Mouse (Mus musculus): Measurements from ENCODE around the gene Synm.

The Synm gene

DNA sequence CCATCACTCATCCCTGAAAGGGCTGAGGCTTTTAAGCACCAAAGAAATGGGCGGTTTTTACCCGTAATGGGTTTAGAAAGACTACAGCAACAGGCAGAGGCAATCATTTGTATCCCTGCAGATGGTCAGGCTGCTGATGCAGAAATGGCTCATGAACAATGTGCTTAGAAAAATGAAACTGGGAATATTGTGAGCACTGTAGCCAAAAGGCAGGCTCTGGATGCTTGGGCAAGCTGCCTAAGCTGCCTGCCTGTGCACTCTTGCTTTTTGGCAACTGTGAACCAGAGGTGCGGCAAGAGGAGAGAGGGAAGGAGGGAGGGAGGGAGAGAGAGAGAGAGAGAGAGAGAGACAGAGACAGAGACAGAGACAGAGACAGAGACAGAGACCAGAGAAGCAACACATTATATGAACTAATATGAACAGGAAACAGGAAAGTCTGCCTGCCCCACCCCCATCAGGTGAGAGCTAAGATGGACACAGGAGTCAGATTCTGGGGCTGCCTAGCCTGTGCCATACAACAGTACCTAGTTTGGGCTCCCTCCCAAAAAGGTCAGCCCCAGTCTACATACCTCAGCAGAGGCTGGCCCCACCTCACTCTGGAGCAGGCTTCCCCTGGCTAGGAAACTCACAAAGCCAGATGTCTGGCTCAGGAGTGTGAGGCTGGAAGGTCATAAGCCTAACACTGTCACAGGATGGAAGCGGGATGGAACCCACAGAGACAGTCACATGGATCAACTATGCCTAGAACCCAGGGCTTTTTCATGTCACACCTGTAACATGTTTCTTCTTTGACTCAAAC lies 9.9 kb downstream of the Synm start:
- no peak for DNase-seq (ENCODE audit: extremely low spot score)

DNA sequence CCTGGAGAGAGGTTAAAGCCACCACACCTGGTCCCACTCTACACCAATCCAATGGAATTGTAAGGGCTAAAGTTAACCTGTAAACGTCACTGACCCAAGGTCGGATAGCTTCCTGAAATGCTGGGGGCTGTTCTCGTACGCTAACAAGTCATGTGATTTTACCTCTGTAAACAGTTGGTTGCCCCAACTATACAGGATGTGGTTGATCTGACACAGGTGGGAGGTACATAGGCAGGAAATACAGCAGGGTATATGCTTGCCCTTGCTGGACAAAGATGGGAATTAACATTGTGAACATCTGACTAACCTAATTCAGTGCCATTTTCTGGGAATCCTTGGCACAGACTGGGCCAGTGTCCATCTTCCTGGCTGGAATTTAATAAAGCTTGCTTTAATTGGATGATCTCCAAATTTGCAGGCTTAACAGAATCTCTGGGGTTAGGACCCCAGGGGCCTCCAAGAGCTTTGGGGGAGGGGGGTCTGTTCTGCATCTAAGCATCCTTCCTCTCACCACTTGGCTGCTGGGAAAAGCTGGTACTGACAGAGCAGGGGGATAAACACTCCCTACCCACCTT lies 11.7 kb downstream of the Synm start:
- no peak for DNase-seq (ENCODE audit: extremely low spot score)

DNA sequence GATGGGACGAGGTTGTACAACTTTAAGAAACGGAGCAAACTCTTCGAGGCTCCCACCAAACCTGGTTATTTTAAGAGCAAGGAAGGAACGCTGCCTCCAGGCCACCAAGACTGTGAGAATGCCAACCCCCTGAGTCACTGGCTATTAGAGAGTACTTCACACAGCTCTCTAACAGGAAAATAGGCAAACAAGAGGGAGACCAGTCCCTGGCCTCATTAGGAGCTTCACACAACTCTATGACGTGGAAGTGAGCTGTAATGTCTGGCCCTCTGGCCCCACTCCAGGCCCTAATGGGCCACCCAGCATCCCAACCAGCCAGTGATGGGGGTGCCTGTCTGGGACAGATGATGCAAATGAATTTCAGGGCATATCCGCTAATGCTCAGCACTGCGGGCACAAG lies 17.8 kb downstream of the Synm start:
- DNase-seq (ENCODE audit: extremely low spot score) = no peak

DNA sequence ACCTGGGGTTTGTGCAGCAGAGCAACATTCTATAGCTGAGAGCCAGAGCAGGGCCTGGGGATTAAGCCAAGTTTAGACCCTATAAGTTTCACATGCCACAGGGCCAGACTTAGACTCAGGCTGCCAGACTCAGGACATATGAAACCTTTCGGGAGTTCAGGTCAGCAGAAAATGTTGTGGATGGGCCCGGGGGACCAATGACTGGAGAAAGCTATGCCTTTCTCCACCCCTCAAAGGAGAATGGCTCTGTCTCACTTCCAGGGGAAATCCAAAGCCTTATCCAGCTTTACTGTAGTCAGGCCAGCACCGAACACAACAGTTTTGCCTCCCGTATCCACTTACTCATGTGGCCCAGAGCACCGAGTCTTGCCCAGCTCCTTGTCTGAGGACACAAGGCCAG lies 18.7 kb downstream of the Synm start:
- no peak for DNase-seq (ENCODE audit: extremely low spot score)

DNA sequence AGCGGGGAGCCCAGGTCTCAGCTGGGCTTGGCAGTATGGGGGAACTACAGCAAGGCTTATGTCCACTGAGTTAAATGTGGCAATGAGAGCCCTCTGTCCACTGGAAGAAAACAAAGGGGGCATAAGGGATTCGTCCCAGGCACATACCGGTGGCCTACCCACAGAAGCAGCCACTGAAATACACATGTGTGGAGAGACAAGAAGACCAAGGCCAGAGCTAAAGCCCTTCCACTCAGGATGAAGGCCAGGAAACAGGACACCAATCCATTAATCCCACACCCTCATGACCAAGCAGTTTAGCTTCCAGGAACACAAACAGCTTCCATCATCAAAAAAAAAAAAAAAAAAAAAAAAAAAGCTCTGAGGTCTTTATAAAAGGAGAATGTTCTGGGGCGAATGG lies 19.2 kb downstream of the Synm start:
- no peak for DNase-seq (ENCODE audit: extremely low spot score)

DNA sequence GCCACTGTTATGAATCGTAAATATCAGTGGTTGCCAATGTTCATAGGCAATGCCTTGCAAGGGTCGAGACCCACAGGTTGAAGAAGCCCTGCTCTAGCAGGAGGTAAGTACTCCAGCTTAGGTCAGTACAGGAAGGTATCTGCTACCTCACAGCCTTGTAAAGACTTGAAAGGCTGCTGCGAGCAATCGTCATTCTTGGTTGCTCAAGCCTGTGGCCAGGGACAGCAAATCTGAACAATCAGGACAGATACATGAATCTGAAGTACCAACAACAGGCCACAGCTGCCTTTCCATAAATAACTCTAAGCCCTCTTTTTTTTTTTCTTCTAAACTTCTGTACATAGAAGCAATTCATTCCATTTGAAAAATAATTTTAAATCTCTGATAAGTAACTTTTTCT lies 27.3 kb downstream of the Synm start:
- DNase-seq (ENCODE audit: extremely low spot score) = no peak

DNA sequence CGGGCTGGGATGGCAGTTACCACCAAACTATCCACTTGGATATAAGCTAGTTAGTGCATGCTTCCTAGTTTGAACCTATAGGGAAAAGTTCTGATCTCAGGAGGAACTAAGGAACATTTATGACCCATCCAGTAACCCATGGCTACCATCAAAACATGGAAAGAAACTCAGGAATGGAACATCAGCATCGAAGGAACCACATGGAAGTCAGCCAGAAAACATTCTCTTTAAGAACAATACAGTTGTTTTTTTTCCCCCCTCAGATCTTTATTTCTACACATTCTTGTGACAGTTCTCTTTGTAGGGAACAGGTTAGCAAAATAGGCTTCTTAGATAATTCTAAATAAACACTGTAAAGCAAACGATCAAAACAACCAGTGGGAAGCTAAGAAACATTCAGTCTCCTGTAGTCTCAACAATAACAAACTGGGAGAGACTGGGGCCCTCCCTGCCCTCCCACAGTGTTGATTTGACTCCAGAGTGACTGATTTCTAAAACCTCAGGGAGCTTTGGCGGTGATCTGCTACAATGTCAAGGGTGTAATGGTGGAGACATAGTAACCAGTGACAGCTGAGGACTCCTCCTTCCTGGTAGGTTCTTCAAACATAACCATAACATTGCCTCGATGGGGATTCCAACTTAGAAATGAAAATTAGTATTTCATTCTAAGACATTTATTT lies 29.0 kb downstream of the Synm start:
- no peak for DNase-seq (ENCODE audit: extremely low spot score)

DNA sequence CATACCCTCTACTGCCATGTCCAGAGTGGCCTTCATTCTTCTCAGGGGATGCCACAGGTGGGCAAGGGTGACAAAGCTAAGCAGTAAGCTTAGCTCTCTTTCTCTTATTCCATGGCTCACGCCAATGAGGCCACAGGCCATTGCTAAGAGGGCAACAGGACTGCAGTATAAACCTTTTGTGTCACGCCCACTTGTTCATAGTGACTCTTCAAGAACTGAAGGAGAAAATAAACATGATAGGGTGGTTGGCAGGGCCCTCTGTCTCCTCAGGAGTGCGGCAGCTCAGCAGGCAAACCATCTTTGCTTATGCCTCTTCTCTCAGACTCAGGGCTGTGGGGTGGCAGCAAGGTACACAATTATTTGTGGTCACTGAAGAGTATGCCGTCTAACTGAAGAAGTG lies 30.7 kb downstream of the Synm start:
- no peak for DNase-seq (ENCODE audit: extremely low spot score)

DNA sequence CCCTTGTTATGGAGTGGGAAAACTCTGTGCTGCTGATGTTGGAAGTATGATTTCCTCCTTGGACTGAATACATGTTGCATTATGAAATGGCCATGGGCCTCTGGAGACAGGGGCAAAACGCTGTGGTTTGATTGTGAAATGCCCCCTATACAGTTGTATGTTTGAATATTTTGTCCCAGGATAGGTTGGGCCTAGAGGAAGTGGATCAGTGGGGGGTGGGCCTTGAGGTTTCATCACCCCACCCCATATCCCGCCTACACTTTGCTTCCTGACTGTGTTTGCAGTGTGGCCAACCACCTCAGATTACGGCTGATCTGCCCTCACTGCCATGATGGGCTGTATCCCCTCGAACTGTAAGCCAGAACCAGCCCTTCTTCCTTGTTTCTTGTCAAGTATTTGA lies 31.3 kb downstream of the Synm start:
- DNase-seq (ENCODE audit: extremely low spot score) = no peak

DNA sequence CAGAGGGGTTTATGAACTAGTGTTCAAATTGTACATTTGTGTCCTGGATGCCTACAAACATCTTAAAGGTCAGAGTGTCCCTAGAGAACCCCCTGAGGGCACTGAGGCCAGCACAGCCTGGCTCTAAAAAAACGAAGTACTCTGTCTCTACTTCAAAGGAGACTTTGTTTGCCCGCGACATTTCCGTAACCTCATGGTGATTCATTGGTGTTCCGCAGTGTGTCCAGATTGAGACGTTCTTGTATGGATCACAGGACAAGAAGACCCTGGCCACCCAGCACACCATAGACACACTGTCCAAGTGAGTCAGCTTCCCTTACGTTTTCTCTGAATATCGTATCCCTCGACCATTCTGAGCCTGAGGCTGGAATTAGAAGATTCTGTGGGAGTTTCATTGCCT lies 34.5 kb downstream of the Synm start:
- peak; percentile 28 for DNase-seq (ENCODE audit: extremely low spot score)

DNA sequence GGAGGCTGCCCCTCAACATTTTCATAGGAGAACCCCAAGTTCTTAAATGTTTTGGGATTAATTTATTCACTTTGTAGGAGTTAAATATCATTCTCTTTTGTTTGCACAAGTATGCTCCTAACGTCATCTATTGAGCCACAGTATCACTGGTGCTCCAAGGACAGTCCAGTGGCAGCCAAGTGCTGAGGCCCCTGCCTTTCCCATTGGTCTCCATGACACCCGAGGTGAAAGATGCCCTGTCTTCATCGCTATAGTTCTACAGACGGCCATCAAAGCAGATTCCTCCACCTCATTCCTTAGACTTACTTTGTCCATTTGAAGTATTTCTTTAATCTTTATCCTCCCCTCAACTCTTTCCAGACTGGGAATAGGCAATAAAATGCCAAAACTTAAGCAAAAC lies 35.0 kb downstream of the Synm start:
- DNase-seq (ENCODE audit: extremely low spot score) = no peak

DNA sequence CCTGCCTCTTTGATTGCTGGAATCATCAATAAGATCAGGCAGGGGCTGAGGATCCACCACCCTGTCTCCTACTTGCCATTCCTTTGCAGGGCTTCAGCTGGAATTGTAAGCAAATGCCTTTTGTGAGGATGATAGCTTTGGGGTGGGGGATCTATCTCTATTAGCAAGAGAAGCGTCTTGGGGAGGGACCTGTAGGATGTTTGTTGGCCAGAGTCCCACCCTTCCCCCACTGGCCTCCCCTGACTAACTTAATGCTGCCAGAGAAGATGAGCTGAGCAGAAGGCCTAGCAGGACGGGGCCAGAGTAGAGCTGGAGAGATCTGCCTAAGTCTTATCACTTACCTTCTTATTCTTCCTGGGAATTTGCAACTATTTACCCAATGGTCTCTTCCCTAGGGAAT lies 37.4 kb downstream of the Synm start:
- no peak for DNase-seq (ENCODE audit: extremely low spot score)

DNA sequence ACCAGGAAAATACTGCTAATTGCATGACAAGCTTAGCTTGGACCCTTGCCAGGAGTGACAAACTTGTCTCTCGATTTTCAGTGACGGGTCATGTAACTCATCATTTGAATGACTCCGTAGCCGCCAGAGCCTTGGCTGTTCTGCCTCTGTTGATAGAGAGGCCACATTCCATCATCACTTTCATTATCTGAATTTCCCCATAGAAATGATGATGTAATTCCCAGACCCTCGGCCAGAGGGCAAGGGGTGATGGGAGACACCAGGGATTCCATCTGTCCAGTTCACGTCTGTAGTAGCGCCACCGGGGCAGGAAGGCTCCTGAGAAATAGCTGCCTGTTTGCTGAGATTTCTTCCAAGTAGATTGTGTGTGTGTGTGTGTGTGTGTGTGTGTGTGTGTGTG lies 40.7 kb downstream of the Synm start:
- DNase-seq (ENCODE audit: extremely low spot score) = no peak

DNA sequence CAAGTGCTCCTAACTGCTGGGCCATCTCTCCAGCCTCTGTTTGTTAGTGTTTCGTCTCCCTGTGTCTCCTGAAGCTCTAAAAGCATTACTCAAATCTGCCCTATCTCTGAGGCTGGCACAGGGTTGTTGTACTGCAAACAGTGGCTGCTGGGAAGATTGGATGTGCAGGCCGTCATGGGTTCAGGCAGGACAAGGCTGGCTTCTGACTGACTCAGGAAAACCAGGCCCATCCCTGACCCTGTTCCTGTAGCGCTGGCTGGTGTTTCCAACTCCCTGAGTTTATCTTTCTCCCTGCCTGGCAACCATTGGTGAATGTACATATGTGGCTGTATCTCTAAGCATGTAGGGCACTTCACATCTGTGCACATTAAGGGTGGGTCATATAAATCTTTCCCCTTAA lies 42.0 kb downstream of the Synm start:
- DNase-seq (ENCODE audit: extremely low spot score) = no peak

DNA sequence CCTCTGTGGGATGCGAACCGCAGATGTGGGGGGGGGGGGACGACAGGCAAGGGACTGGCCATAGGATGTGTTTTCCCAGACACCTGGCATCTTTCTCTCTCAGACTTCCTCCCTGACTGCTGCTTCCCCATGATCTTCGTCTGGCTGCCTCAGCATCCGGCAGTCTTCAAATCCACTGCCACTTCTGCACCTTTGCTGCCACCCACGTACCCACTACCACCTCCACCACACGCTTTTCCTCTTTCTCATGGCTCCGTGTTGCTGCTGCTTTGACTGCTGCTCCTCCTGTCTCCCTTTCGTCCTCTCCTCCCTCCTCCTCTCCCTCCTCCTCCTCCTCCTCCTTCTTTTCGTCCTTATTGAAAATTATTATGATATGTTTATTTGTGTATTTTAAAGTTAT lies 42.6 kb downstream of the Synm start:
- no peak for DNase-seq (ENCODE audit: extremely low spot score)

DNA sequence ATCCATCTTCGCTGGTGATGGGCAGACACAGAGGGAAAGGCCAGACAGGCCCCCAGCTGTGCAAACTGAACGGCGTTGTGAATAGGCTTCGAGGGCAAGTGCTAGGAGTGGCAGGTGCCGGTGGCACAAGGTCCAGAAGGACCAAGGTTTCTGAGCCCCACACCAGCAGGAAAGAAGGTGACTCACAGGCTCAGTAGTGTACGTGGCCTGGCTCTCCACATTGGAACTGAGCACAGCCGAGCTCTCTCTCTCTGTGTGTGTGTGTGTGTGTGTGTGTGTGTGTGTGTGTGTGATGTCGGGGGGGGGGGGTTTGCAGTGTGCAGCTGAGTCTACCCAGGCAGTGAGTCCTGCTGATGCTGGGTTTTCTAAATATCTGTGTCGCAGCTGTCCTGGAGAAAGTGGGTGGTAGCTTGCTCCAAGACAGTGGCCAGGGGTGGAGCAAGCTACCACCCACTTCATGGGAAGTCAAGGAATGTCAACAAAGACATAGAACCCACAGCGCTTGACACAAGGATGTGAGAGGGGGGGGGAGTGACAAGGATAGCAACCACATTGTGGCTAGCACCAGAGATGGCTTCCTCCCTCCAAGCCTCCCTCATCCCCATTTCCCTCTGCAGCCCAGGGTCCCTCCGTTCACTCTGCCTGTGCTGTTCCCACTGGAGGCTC lies 43.2 kb downstream of the Synm start:
- DNase-seq (ENCODE audit: extremely low spot score) = no peak

DNA sequence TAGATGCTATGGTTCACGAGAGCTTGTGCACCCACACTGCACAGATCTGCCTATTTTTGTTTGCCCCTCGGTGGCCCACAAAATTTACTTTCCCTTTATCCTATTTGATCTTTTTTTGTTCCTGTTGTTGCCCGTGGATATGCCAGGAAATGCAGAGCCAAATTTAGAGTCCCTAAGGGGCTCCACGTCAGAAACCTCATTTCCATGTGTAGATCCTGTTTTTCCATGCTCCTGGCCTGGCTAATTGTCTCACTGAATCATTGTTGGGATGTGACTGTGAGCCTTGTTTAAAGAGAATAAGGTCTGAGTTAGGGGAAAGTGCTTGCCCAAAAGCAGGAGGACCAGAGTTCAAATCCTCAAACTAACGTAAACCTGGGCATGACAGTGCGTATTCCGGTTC lies 44.4 kb downstream of the Synm start:
- DNase-seq (ENCODE audit: extremely low spot score) = no peak

DNA sequence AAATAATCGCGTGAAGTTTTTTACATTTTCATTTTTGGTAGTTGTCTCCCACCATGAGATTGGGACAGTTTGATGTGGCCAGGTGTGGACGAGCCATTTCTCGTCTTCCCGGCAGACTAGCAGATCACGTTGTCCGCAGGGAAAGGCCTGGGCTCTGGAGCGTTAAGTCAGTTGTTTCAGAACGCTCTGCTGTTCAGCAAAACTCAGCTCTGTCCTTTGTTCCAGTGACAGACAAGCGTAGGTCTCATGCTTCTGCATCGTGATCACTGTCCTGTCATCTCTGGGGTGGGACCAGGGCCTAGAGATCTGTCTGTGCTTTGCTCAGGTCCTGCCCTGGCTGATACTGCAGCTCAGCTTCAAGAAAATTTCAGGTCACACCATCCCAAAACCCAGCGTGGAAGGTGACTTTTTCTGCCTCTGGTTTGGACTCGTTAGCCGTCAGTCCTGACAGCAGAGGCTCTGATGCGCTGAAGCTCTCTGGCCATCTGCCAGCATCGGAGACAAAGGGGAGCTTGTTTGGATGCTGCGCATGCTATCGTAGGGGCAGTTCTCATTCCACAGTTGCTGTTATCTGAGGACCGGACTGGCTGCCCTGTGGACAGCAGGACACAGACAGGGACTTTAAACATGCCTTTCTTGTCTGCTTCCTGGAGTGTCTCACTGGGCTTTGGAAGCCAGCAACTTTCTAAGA lies 45.6 kb downstream of the Synm start:
- DNase-seq (ENCODE audit: extremely low spot score) = peak; percentile 13

DNA sequence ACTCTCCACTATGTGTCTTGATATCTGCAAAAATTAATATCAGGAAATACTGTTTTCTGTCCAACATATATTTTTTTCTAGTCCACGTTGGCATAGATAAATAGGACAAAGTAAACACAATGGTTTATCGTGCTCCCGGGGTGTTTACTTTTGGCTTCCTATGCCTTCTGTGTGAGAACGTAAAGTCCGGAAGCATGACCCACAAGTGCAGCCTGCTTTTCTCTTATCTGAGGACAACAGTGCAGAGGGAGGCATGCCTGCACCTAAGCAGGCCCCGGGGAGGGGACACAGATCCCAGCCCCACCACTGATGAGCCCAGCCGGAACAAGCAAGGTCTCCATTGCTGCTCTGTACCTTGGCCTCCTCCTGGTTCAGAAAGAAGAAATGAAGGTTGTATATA lies 49.3 kb downstream of the Synm start:
- DNase-seq (ENCODE audit: extremely low spot score) = no peak

DNA sequence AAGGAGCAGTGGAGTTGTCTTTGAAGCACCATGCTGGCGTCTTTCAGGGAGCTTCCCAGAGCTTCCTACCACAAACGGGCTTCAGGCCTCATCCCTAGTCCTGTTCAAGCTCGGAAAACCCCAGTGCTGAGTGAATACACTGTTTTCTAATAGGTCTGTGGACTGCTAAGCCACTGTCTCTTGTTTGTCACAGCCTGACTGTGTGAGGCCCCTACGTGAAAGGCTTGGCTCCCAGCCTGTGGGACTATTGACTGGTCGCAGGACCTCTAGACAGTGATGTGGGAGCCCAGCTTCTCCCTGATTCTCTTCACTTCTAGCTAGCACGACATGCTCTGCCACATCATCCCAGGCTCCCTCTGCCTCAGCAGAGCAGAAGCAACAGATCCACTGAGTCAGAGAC lies 51.4 kb downstream of the Synm start:
- DNase-seq (ENCODE audit: extremely low spot score) = no peak

DNA sequence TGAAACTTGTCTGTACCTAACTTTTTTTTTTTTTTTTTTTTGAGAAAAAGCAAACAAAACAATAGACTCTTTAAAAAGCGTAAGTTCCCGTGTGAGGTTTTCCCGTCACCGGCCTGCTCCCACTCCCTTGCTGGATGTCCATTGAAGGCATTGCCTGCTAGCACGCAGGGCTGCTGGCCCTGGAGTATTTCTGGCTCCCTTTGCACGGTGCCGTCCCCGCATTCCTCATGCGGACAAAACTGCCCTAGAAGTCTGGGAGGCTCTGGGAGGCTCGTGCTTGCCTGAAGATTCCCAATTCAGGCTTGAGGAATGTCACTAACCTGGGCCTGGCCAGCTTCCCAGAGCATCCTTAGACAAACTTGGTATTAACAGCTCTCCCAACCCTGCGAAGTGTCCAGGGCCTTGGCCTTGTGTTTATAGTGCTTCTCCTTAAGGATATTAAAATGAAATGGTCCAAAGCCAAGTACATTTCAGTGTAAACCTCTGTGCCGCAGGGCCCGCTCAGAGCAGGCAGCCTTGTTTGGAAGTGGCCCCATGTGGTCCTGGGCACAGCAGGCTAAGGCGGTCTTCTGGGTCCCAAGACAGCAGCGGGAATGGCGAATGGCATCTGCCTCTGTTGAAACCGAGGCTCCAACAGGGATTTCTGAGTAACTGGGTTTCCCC lies 58.2 kb downstream of the Synm start:
- DNase-seq (ENCODE audit: extremely low spot score) = no peak

DNA sequence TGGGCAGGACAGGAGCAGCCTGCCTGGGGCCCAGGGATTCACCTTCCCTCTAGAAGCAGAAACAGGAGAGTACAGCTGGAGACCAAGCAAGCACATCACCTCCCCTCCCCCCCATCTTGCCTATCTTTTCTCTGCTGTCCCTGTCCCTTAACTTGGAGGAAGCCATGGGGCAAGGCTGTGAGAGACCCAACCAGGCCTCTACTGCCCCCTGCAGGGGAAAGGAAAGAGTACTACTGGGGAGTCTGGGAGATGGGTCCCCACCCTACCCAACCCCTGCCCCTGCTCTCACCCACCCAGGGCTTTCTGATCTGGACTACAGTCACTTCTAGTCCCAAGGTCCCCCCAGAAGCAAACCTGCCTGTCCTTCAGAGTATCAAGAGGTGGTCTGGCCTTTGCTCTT lies 58.7 kb downstream of the Synm start:
- DNase-seq (ENCODE audit: extremely low spot score) = peak; percentile 68

Measured in embryo, embryonic 9.5 days (tissue).